Mouse (Mus musculus): ENCODE results near the gene Pcx. TPM values are rescaled to one million over a fixed set of nuclear protein-coding genes. Genes with fewer than 3 reads are reported as not detected.
A peak's percentile ranks its signal among the peaks of the same experiment; 100 is the strongest.

The Pcx gene
- 1.0 and 1.2 TPM in 2 replicates for polyA plus RNA-seq (2012; ENCODE audit: insufficient read depth, low replicate concordance)

- Histone ChIP-seq H3K9me3 (no peaks in the 10 kb centered on the region), H3K27me3 (replicated peaks) (peaks cover 52% of the 10 kb centered on the region), H3K4me3 (replicated peaks) (peak within 1 kb of the TSS; percentile 97), H3K36me3 (replicated peaks; ENCODE audit: low read length) (no peaks in the 10 kb centered on the region), H3K4me1 (peaks cover 22% of the 10 kb centered on the region)
- TF ChIP-seq GATA1 (IDR thresholded peaks at IDR 0.05; ENCODE audit: borderline replicate concordance, low read length) (no peak), FLI1 (IDR thresholded peaks at IDR 0.05; ENCODE audit: low read length) (no peak)
These were observed at the start of gene Pcx for GRCm38 (mm10) chr19:4509986-4510963. Gene Pcx, plus strand, starts transcription at chr19:4510472.

GRCm38 (mm10) chr19:4461981-4462380 is 48.3 kb upstream of the Pcx start:
- TF ChIP-seq GATA1 (IDR thresholded peaks at IDR 0.05; ENCODE audit: borderline replicate concordance, low read length): no peak
- TF ChIP-seq FLI1 (IDR thresholded peaks at IDR 0.05; ENCODE audit: low read length): no peak
- peaks cover 30% of the 10 kb centered on the region for H3K4me1 ChIP-seq
- peaks cover 86% of the 10 kb centered on the region for H3K27me3 ChIP-seq (replicated peaks)
- peaks cover 3% of the 10 kb centered on the region; the same call in 1 of the 2 replicates for H3K9me3 ChIP-seq
- H3K4me3 ChIP-seq (replicated peaks): no peak overlapping the region
- H3K36me3 ChIP-seq (replicated peaks; ENCODE audit: low read length): no peaks in the 10 kb centered on the region

- Histone ChIP-seq H3K27me3 (replicated peaks) (peaks cover 90% of the 10 kb centered on the region), H3K4me3 (replicated peaks) (no peak overlapping the region), H3K9me3 (peaks cover 3% of the 10 kb centered on the region; the same call in 1 of the 2 replicates), H3K36me3 (replicated peaks; ENCODE audit: low read length) (no peaks in the 10 kb centered on the region), H3K4me1 (peaks cover 22% of the 10 kb centered on the region)
- TF ChIP-seq FLI1 (IDR thresholded peaks at IDR 0.05; ENCODE audit: low read length) (no peak), GATA1 (IDR thresholded peaks at IDR 0.05; ENCODE audit: borderline replicate concordance, low read length) (no peak)
These were observed 45.6 kb upstream of the Pcx start for GRCm38 (mm10) chr19:4464666-4465065.

GRCm38 (mm10) chr19:4468363-4468762 is 41.9 kb upstream of the Pcx start:
- Histone ChIP-seq H3K4me1 (peaks cover 14% of the 10 kb centered on the region), H3K36me3 (replicated peaks; ENCODE audit: low read length) (no peaks in the 10 kb centered on the region), H3K27me3 (replicated peaks) (peaks cover 95% of the 10 kb centered on the region), H3K4me3 (replicated peaks) (no peak overlapping the region), H3K9me3 (peaks cover 3% of the 10 kb centered on the region; the same call in 1 of the 2 replicates)
- TF ChIP-seq GATA1 (IDR thresholded peaks at IDR 0.05; ENCODE audit: borderline replicate concordance, low read length): no peak
- no peak for TF ChIP-seq FLI1 (IDR thresholded peaks at IDR 0.05; ENCODE audit: low read length)

- no peaks in the 10 kb centered on the region for H3K9me3 ChIP-seq
- peaks cover 93% of the 10 kb centered on the region for H3K27me3 ChIP-seq (replicated peaks)
- H3K4me1 ChIP-seq: peaks cover 36% of the 10 kb centered on the region
- H3K36me3 ChIP-seq (replicated peaks; ENCODE audit: low read length): no peaks in the 10 kb centered on the region
- TF ChIP-seq GATA1 (IDR thresholded peaks at IDR 0.05; ENCODE audit: borderline replicate concordance, low read length) (no peak), FLI1 (IDR thresholded peaks at IDR 0.05; ENCODE audit: low read length) (no peak)
- H3K4me3 ChIP-seq (replicated peaks): no peak overlapping the region
These were observed 36.7 kb upstream of the Pcx start for GRCm38 (mm10) chr19:4473549-4473948.

- no peak overlapping the region for H3K4me3 ChIP-seq (replicated peaks)
- peaks cover 36% of the 10 kb centered on the region for H3K4me1 ChIP-seq
- H3K36me3 ChIP-seq (replicated peaks; ENCODE audit: low read length): no peaks in the 10 kb centered on the region
- H3K27me3 ChIP-seq (replicated peaks): peaks cover 90% of the 10 kb centered on the region
- TF ChIP-seq FLI1 (IDR thresholded peaks at IDR 0.05; ENCODE audit: low read length) (no peak), GATA1 (IDR thresholded peaks at IDR 0.05; ENCODE audit: borderline replicate concordance, low read length) (no peak)
- no peaks in the 10 kb centered on the region for H3K9me3 ChIP-seq
These were observed 35.5 kb upstream of the Pcx start for GRCm38 (mm10) chr19:4474739-4475138.

GRCm38 (mm10) chr19:4475224-4475925 is 34.9 kb upstream of the Pcx start:
- peaks cover 90% of the 10 kb centered on the region for H3K27me3 ChIP-seq (replicated peaks)
- H3K4me3 ChIP-seq (replicated peaks): peak overlapping the region; percentile 56
- H3K36me3 ChIP-seq (replicated peaks; ENCODE audit: low read length): no peaks in the 10 kb centered on the region
- peaks cover 39% of the 10 kb centered on the region for H3K4me1 ChIP-seq
- no peaks in the 10 kb centered on the region for H3K9me3 ChIP-seq
- no peak for TF ChIP-seq GATA1 (IDR thresholded peaks at IDR 0.05; ENCODE audit: borderline replicate concordance, low read length)
- no peak for TF ChIP-seq FLI1 (IDR thresholded peaks at IDR 0.05; ENCODE audit: low read length)

- Histone ChIP-seq H3K36me3 (replicated peaks; ENCODE audit: low read length) (no peaks in the 10 kb centered on the region), H3K27me3 (replicated peaks) (peaks cover 88% of the 10 kb centered on the region), H3K4me1 (peaks cover 40% of the 10 kb centered on the region), H3K4me3 (replicated peaks) (peak overlapping the region; percentile 83), H3K9me3 (no peaks in the 10 kb centered on the region)
- no peak for TF ChIP-seq GATA1 (IDR thresholded peaks at IDR 0.05; ENCODE audit: borderline replicate concordance, low read length)
These were observed 33.5 kb upstream of the Pcx start for GRCm38 (mm10) chr19:4476601-4477257.

GRCm38 (mm10) chr19:4477345-4478189 is 32.7 kb upstream of the Pcx start, which contains the start of gene Syt12:
Gene Syt12, minus strand, starts transcription at chr19:4477447.
- peaks cover 40% of the 10 kb centered on the region for H3K4me1 ChIP-seq
- H3K9me3 ChIP-seq: no peaks in the 10 kb centered on the region
- H3K27me3 ChIP-seq (replicated peaks): peaks cover 87% of the 10 kb centered on the region
- H3K36me3 ChIP-seq (replicated peaks; ENCODE audit: low read length): no peaks in the 10 kb centered on the region
- H3K4me3 ChIP-seq (replicated peaks): peak within 1 kb of the TSS; percentile 83
- TF ChIP-seq GATA1 (IDR thresholded peaks at IDR 0.05; ENCODE audit: borderline replicate concordance, low read length) (no peak), FLI1 (IDR thresholded peaks at IDR 0.05; ENCODE audit: low read length) (no peak)

Measured in megakaryocyte, embryonic 14.5 days (primary cell).